Mouse (Mus musculus) mesoderm, embryonic 11.5 days (tissue): Measurements from ENCODE around the gene Qtrt1.

Experiments used
- DNase-seq: peaks from one replicate; pipeline ENCODE4 v3.0.0-alpha.2; 2012; ENCODE audit warnings: low read depth, low spot score

Qtrt1 gene

DNA sequence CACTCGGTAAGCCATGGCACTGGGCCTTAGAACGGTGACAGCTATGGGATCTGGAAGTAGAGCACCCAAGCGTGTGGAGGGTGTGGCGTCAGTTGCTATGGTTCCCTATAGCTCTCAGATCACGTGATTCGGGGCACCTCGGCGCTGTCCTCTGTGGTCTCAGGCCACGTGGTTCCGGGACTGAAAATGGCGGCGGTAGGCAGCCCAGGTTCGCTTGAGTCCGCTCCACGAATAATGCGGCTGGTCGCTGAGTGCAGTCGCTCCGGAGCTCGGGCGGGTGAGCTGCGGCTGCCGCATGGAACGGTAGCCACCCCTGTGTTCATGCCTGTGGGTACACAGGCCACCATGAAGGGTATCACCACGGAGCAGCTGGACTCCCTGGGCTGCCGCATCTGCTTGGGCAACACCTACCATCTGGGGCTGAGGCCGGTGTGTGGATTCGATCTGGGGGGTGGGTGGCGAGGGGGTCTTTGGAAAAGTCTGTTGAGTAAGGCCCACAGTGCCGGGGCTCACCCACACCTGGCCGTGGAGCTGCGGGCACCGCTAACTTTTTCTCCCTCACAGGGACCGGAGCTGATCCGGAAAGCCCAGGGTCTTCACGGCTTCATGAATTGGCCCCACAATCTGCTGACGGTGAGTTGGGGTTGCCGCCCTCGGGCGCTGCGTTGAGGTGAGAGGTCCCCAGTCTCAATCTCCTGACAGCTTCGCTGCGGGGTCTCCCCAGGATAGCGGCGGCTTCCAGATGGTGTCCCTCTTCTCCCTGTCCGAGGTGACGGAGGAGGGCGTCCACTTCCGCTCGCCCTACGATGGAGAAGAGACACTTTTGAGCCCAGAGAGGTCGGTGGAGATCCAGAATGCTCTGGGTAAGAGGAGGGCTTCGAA, at the start of gene Qtrt1:
Gene Qtrt1 (plus strand): TSS at position 169 of the 882 bp plus-strand sequence.
- DNase-seq, result peak; percentile 92

DNA sequence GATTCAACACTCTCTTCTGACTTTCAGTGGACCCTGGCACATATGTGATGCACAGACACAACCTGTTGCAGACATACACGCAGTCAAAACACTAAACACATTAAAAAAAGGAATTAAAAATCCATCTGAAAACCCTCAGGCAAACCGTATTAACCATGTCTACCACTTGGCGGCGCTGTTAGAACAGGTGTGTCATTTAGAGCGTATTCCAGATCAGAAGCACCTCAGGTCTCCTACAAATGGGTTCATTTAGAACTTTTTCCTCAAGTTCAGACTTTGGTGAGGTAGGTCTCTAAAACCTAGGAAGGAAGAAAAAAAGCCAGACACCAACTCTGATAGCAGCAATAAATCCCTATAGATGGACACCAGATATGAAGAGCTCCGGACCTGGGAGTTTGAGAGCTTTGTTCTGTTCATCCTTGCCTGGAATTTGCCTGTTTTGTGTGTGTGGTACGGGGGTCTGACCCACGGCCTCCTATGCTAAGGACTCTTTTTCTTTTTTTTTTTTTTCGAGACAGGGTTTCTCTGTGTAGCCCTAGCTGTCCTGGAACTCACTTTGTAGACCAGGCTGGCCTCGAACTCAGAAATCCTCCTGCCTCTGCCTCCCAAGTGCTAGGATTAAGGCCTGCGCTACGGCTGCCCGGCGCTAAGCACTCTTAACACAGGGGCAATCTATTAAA, 45.0 kb upstream of the Qtrt1 start:
- peak; percentile 59 for DNase-seq

DNA sequence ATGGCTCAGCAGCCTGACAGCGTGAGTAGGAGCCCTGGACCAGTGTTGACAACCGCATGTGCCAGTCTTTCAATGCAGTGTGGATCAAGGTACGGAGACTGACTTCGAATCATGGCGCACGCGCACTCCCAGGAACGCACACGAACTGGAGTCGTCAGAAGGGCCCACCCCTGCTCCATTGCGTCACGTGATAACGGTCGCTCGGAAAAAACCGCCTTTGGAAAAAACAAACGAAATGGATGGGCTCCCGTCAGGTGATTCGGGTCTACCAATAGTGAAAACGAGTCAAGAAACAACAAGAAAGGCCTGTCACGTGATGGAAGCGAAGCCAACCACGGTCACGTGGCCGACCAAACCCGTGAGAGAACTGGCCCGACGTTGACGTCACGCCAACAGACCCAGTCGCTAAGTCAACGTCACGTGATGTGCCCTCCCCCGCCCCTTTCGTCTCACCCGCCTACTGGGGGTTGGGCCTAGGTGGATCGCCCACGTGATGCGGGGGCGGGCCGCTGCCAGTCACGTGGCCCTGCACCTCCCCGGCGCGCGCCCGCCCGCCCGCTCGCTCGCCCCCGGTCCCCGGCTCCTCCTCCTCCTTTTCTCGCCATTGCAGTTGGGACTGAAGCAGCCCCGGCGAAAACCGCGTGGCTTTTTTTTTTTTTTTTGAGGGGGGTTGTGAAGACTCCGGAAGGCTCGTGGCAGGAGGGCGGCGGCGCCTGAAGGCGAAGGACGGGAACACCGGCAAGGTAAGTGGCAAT, 44.1 kb upstream of the Qtrt1 start, which contains the start of gene Ilf3:
Gene Ilf3 (plus strand): TSS at position 515 of the 755 bp plus-strand sequence.
- peak; percentile 100 for DNase-seq

DNA sequence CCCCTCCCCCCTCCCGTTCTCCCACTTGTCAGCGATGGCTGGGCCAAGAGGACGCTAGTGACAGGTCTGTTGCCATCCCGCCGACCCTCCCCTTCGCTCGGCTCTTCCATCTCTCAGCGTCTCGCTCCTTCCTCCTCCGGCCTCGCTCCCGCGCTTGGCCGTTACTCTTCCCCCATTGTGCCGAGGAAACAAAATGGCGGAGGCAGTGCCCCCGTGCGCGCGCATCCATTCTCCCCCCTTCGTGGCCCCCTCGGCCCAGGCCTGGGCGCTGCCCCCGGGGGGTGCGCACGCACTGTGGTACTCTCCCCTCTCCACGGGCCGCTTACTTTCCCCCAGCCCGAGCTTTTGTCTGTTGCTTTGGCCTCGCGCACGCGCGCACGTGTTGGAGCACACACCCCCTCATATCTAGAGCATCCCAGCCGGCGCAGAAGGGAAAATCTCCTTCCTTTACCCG, 43.5 kb upstream of the Qtrt1 start:
- peak; percentile 85 for DNase-seq

DNA sequence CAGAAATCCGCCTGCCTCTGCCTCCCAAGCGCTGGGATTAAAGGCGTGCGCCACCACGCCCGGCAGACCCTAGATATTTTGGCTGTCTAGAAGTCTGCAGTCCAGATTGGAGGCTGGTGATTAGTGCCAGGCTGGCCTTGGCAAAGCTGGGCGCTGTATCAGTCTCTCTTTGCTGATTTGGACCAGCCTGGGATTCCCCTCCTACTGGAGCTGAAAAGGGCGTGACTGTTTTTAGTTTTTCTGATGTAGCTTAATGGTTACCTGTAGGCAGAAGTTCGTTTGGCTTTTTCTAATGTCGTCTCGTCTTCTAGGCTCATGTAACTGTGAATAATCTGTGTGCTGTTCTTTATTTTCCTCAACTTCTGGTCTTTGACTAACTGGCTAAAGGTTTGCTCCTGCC, 42.6 kb upstream of the Qtrt1 start:
- no peak for DNase-seq

DNA sequence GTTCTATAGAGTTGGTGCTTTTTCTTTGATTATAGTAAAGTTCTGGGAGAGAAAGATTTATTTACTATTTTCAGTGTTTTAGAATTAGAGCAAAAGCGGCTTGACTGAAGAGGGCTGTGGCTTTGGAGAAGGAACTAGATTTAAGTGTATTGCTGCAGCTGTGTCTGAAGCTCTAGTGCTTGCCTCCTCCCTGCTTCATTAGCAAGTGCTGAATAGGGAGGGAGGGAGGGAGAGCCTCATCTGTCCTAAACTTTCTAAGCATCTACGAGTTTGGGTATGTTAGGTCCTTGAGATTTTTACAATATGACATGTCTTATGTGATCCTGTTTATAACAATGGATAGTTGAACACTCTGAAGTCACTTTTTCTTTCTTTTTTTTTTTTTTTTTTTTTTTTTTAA, 40.8 kb upstream of the Qtrt1 start:
- DNase-seq, result no peak

DNA sequence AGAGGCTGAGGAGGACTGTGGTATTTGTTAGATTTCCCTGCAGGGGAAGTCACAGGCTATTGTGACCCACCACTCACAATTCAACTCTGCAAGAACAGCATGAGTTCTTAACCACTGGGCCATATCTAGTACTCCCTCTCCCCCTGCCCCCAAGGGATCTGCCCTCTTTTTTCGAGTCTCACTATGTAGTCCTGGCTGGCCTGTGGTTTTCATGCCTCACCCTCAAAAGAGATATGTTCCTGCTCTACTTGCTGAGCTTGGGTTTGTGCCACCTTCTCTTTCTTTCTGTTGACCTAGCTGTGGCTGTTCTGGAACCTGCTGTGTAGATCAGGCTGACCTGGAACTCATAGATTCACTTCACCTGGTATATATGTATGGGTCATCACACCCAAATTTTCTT, 39.1 kb upstream of the Qtrt1 start:
- DNase-seq, result no peak

DNA sequence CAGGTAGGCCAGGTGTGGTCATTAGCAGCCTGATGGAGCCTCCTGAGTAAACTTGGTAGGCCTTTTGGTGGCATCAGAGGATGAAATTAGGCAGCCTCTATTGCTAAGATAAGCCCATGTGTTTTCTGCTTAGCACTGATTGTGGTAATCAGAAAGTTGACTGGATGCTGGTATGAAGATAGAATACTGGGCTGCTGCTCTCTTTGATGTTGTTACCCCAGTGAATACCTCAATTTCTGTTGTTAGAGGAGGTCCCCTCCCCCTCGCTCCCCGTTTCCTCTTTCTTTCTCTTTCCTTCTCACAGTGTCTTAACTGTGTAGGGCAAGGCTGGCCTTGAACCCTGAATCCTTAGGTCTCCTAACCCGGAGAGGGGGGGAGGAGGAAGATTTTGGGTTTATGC, 32.4 kb upstream of the Qtrt1 start:
- no peak for DNase-seq

DNA sequence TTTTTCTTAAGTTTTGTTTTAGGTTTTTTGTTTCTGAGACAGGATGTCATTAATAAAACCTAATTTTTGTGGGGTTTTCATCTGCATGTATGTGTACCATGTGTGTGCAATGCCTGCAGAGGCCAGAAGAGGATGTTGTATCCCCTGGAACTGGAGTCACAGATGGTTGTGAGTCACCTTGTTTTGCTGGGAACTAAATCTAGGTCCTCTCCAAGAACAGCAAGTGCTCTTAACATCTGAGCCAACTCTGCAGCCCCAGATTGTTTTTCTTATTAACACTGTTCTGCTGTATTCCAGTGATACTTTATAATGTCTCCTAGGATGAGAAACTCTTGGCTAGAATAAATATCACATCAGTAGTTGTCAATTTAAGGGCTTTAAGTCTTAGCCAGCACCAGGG, 30.8 kb upstream of the Qtrt1 start:
- no peak for DNase-seq

DNA sequence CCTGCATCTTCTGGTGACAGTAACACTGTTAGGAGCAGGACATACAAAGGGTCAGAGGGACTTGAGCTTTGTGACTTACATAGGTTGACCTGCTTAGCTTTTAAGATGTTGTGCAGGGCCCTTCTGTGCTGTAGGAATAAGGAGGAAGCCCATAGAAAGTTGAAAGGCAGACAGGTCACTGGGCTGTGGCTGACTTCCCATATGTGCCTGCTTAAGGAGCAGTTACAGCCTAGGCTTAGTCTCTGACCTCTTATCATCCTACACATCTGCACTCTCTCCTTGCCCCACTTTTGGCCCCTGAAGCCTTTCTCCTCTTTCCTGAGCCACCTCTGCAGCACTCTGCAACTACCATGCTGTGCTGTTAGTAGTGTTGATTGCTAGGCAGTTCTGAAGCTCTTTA, 27.7 kb upstream of the Qtrt1 start:
- DNase-seq, result no peak

DNA sequence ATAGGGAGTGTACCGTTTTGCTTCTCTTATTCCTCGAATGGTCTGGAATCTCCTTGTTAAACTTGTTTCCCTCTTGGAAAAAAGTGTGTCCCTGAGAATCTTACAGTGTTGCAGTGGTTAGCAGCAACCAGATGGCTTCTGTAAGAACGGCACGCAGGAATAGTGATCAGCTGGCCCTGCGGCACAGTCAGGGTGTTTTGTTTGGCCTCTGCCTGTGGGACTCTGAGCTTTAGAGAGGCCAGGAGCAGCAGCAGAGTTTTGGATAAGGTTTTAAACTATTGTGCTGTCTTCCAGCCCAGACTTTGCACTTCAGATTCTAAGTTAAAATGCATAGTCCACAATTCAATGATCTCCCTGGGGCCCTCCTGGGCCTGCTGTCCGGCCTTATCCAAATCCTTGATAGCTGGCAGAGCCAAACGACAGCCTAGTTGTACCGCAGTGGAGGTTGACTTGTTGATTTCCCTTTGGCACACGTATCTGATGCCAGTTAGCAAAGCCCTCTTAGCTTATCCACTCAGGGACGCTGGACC, 18.9 kb upstream of the Qtrt1 start:
- DNase-seq, result no peak

DNA sequence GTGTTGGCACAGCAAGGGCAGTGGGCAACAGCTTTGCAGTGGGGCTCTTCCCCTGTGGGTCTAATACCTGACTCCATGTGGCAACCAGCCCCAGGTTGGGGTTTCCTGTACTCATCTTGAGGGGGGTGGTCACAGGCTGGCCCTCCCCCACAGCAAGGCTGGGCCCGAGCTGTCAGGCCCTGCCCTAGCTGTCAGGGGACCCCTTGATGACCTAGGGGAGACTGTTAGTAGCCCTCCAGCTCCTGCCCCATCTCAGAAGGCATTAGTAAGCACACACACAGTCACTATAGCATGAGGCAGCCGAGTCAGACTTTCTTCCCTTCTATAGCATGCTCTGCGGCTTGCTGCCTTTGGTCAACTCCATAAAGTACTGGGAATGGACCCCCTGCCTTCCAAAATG, 15.9 kb upstream of the Qtrt1 start:
- no peak for DNase-seq

DNA sequence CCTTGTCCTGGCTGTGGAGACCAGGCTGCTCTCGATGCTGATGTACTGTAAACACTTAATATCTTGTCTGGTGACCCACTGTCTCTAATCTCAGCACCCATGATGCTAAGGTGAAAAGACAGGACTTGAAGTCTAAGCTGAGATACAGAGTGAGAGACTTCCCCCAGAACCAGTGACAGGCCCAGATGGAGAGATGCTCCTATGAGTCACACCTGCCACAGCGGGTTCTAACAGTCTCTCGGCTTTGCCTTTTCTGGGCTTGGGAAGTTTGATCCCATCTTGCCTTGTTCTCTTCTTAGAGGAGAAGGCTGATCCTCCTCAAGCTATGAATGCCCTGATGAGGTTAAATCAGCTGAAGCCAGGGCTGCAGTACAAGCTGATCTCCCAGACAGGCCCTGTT, 14.5 kb upstream of the Qtrt1 start:
- DNase-seq, result no peak

DNA sequence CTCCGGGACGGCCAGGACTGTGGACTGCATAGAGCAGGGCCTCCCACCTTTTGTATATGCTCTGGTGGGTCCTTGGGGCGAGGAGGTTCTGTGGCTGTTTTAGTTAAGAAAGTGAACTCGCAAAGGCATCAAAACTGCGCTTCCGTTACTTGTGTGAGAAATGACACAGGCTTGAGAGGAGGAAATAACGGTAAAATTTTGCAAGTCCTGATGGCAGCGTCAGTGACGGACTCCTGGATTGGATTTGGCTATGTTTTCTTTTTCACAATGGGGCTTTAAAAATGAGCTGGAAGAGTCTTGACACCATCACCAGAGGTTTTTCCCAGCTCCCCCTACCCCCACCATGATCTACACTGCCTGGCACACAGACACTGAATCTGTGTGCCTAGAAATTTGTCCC, 10.6 kb upstream of the Qtrt1 start:
- DNase-seq, result no peak

DNA sequence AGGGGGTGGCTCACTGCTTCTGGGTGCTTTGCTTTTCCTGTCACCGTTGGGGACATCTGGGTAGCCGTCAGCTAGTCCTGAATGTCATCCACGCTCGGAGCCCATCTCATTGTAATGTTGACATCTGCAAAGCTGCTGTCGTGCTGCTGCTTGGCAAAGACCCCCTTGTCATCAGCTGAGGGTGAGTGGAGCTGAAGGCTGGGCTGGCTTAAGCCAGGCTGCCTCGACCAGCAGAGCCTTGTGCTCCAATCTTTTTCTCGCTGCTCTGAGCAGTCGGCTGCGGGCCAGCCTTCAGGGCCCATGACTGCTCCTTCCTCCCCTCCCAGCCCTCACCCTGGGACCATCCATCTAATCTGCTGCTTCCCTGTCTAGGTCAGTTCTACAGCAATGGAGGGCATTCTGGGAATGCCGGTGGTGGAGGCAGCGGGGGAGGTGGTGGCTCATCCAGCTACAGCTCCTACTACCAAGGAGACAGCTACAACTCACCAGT, 8.8 kb upstream of the Qtrt1 start:
- DNase-seq, result no peak

DNA sequence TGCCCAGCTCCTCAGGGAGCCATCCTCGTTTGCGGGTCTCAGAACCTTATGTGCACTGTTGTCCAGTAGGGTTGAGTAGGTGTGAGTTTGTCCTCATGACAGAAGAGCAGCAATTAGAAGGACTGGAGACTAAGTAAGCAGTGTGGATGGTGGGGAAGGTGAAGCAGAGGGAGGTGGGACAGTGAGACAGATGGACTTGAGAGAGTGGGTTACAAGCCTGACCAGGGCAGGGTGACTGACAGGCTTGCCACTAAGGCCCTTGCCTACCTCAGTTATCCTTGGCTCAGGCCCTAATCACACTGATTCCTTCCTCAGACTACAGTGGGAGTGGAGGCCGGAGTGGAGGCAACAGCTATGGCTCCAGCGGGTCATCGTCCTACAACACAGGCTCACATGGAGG, 7.9 kb upstream of the Qtrt1 start:
- no peak for DNase-seq

DNA sequence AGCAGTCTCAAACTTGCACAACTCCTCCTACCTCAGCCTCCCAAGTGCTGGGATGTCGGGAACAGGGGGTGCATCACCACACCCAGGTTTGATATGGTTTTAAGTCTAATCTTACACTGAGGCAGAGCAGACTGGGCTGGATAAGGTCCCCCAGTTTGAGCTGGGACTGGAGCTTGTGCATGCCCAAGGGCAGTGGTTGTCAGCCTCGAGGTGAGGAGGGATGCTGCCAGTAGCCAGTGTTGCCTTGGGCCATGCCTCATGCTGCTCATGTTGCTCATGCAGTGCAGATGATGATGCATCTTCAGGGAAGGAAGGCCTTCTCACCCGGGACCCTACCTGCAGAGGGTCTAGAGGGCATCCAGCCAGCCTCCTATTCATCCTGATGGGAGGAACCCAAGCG, 6.1 kb upstream of the Qtrt1 start:
- DNase-seq, result no peak

DNA sequence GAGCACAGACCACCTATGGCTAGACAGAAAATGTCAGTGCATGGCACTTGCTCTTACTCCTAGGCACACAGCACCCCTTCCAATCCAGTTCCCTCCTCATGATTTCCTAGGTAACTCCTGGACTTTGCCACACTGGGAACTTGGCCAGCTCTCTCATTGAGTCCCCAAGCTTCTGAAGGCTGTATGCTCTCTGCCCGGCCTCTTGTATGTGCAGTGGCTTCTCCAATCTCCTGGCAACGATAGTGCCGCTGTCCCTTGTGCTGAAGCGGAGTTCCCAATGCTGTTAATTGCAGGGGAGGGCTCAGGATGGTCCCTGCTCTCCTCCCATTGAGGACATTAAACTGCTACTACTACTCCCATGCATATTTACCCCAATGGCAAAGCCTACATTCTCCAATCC, 3.7 kb upstream of the Qtrt1 start:
- DNase-seq, result peak; percentile 30

DNA sequence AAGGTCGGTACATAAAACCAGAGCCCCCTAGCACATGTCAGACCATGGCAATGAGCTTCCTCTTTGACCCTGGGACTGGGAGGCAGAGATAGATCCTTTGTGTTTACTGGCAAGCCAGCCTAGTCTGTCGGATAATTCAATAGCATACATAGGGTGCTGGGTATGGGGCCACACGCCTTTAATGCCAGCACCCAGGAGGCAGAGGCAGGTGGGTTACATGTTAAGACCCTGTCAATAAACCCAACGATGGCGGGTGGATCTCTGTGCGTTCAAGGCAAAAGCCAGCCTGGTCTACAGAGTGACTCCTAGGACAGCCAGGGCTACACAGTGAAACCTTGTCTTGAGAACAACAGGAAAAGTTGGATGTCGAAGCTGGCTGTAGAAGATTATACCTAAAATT, 3.0 kb upstream of the Qtrt1 start:
- DNase-seq, result no peak

DNA sequence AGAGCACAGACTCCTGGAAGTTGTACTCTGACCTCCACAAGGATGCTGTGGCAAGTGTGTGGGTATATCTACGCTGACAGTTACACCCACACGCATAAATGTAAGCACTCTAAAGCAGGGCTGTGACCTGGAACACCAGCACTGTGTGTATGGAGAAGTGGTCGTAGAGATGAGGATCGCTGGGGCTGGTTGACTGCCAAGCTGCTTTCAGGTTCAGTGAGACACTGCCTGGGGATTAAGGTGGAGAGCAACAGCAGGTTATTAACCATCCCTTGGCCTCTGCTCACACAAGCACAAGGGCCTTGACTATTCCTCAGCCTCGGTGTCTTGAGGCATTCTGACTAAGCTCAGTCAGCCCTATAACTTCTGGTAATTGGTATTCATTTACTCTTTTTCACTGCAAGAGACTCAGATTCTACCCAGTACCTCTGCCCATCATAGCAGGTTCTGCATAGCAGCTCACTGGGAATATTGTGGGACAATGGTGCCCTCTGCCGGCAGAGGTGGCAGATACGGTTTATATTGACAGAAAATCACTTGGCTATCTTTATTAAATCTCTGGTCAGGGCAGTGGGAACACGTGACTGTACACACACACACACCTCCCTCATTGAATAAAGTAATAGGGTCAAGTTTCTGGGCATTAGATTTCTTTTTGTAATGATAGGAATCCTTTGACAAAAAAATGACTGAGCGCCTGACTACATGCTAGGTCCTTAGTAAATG, 1.9 kb upstream of the Qtrt1 start:
- DNase-seq, result peak; percentile 87

DNA sequence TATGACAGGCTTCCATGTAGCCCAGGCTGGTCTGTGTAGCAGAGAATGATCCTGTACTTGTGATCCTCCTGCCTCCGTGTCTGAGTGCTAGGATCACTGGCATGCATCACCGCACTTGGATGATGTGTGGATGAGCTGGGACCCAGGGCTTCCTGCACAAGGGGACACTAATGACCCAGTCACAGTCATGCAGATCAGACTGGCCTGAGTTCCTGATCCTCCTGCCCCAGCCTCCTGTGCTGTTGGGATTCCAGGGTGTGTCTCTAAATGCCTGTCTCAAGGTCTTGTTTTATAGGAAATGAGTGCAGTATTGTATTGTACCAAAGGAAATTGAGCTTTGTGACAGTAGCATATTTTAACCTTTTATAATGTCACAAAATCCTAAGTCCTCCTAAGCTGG, 6.2 kb downstream of the Qtrt1 start:
- DNase-seq, result no peak
